Mouse (Mus musculus) spleen, adult 2 months (tissue): ENCODE measurements around the gene Stat2. TPM values are rescaled to one million over a fixed set of nuclear protein-coding genes. Genes with fewer than 3 reads are reported as not detected.

ENCODE experiments used
- DNase-seq, 2 experiments: peaks; one replicate each; pipeline versions ENCODE4 v3.0.0 to v3.0.0-alpha.2; 2012 to 2021; ENCODE audit warnings: low spot score in 2 of 2, low read depth in 1 of 2
- H3K27ac ChIP-seq: fragments of 200-500 bp; 2 replicates; pipeline ENCODE4 v1.5.1; 2012; ENCODE audit warnings: low read length, inconsistent platforms; ENCODE audit not compliant: insufficient read depth
- H3K27me3 ChIP-seq: fragments of 200-500 bp; 2 replicates; pipeline ENCODE4 v1.6.1; 2012; ENCODE audit warnings: mild to moderate bottlenecking, moderate library complexity, low read length, inconsistent platforms; ENCODE audit not compliant: control insufficient read depth, insufficient read depth
- H3K36me3 ChIP-seq: fragments of 200-500 bp; 2 replicates; pipeline ENCODE4 v1.6.1; 2012; ENCODE audit warnings: mild to moderate bottlenecking, low read length, inconsistent platforms; ENCODE audit not compliant: control insufficient read depth, insufficient read depth
- H3K4me1 ChIP-seq: fragments of 200-500 bp; 2 replicates; pipeline ENCODE4 v1.6.1; 2011; ENCODE audit warnings: inconsistent platforms; ENCODE audit not compliant: control insufficient read depth, insufficient read depth, insufficient read length
- H3K4me3 ChIP-seq: fragments of 200-500 bp; 2 replicates; pipeline ENCODE4 v1.5.1; 2011; ENCODE audit warnings: mild to moderate bottlenecking, inconsistent platforms; ENCODE audit not compliant: insufficient read depth, insufficient read length; ENCODE audit errors: extremely low read depth
- CTCF ChIP-seq: fragments of 200-500 bp; IDR thresholded peaks from 2 replicates; pipeline ENCODE4 v1.5.1; 2011; ENCODE audit warnings: mild to moderate bottlenecking, inconsistent platforms; ENCODE audit not compliant: insufficient read depth, insufficient read length, insufficient replicate concordance; ENCODE audit errors: extremely low read depth
- POLR2A ChIP-seq: fragments of 200-500 bp; IDR thresholded peaks from 2 replicates; pipeline ENCODE4 v1.6.1; 2011; ENCODE audit warnings: low read depth, low read length, inconsistent platforms
- WGBS: fragments of 180-500 bp; shearing (Covaris S2); methylation state at CpG from one replicate; pipeline ENCODE4 v1.1.7; 2018; 5-methylcytosine and 5-hydroxymethylcytosine counted together
- polyA plus RNA-seq: library from polyadenylated mRNA; depleted of rRNA; stranded (reverse); fragments of >200 nt; gene quantifications from 2 replicates; pipeline ENCODE4 v1.2.3, GENCODE M21; 2012

The Stat2 gene
- polyA plus RNA-seq, 1 experiment: 34.6 TPM

GRCm38 (mm10) chr10:128297622-128298021, 27.3 kb downstream of the Stat2 start:
- 91% methylated on average over 11 of the region's 11 CpGs for WGBS
- H3K27ac ChIP-seq: no peak overlapping the region

GRCm38 (mm10) chr10:128298243-128298642, 27.9 kb downstream of the Stat2 start:
- no peak for TF ChIP-seq CTCF
- no peak for TF ChIP-seq POLR2A
- DNase-seq: no peak
- no peaks in the 10 kb centered on the region for H3K36me3 ChIP-seq
- H3K4me1 ChIP-seq: no peaks in the 10 kb centered on the region; the same call in 1 of the 2 replicates
- H3K27me3 ChIP-seq: no peaks in the 10 kb centered on the region
- no peak overlapping the region for H3K4me3 ChIP-seq
- WGBS: 49% methylated on average over 6 of the region's 6 CpGs
- no peak overlapping the region for H3K27ac ChIP-seq

More at GRCm38 (mm10) chr10:128297622-128298021, 27.3 kb downstream of the Stat2 start:
- no peaks in the 10 kb centered on the region; the same call in 1 of the 2 replicates for H3K4me1 ChIP-seq
- no peak for DNase-seq
- no peak overlapping the region for H3K4me3 ChIP-seq
- H3K36me3 ChIP-seq: 0 out of 2 replicates have a peak, but pooled peaks cover 2% of the 10 kb centered on the region
- H3K27me3 ChIP-seq: no peaks in the 10 kb centered on the region
- TF ChIP-seq CTCF: no peak
- no peak for TF ChIP-seq POLR2A

GRCm38 (mm10) chr10:128298702-128299171, 28.4 kb downstream of the Stat2 start, which contains the start of gene Il23a:
Gene Il23a, minus strand, starts transcription at chr10:128298752.
- TF ChIP-seq CTCF: no peak
- TF ChIP-seq POLR2A: no peak
- no peaks in the 10 kb centered on the region for H3K36me3 ChIP-seq
- H3K4me3 ChIP-seq: no peak within 1 kb of the TSS
- H3K27ac ChIP-seq: no peak within 1 kb of the TSS
- no peak for DNase-seq
- no peaks in the 10 kb centered on the region for H3K27me3 ChIP-seq
- peaks cover under 1% of the 10 kb centered on the region; the same call in 1 of the 2 replicates for H3K4me1 ChIP-seq
- WGBS: 82% methylated on average over 11 of the region's 11 CpGs

- peak overlapping the region; percentile 88; the same call in 1 of the 2 replicates for H3K27ac ChIP-seq
- H3K4me3 ChIP-seq: peak overlapping the region; percentile 74; the same call in 1 of the 2 replicates
- H3K27me3 ChIP-seq: no peaks in the 10 kb centered on the region
- 23% methylated on average over 3 of the region's 3 CpGs for WGBS
- TF ChIP-seq CTCF (no peak), POLR2A (no peak)
- peaks cover 6% of the 10 kb centered on the region; the same call in 1 of the 2 replicates for H3K4me1 ChIP-seq
- no peak for DNase-seq
- H3K36me3 ChIP-seq: no peaks in the 10 kb centered on the region
Measured at GRCm38 (mm10) chr10:128302357-128302756, 32.0 kb downstream of the Stat2 start.

- no peak for TF ChIP-seq POLR2A
- TF ChIP-seq CTCF: no peak
- Histone ChIP-seq H3K27me3 (no peaks in the 10 kb centered on the region), H3K4me1 (peaks cover 6% of the 10 kb centered on the region; the same call in 1 of the 2 replicates), H3K4me3 (peak overlapping the region; percentile 74), H3K27ac (peak overlapping the region; percentile 88), H3K36me3 (no peaks in the 10 kb centered on the region)
- DNase-seq: no peak
- 1% methylated on average over 9 of the region's 9 CpGs for WGBS
Measured at GRCm38 (mm10) chr10:128302785-128303125, 32.4 kb downstream of the Stat2 start.

GRCm38 (mm10) chr10:128303126-128304021, 33.0 kb downstream of the Stat2 start, which contains the start of gene Pan2:
Gene Pan2, plus strand, starts transcription at chr10:128303335.
- DNase-seq: peak; percentile 99
- under 1% methylated on average over 37 of the region's 37 CpGs for WGBS
- Histone ChIP-seq H3K4me3 (peak within 1 kb of the TSS; percentile 74), H3K27me3 (no peaks in the 10 kb centered on the region), H3K36me3 (no peaks in the 10 kb centered on the region; the same call in 1 of the 2 replicates), H3K4me1 (peaks cover 6% of the 10 kb centered on the region; the same call in 1 of the 2 replicates), H3K27ac (peak within 1 kb of the TSS; percentile 97)
- no peak for TF ChIP-seq CTCF
- TF ChIP-seq POLR2A: peak; percentile 15; the same call in 1 of the 2 replicates
